Mouse (Mus musculus) ES-Bruce4 (cell line): ENCODE results near the gene Esam. TPM values are rescaled to one million over a fixed set of nuclear protein-coding genes. Genes with fewer than 3 reads are reported as not detected.

Experiments
- H3K27ac ChIP-seq: 2 replicates; pipeline ENCODE4 v1.5.1; 2012; ENCODE audit warnings: low read length, inconsistent platforms; ENCODE audit not compliant: insufficient read depth
- H3K27me3 ChIP-seq: 2 replicates; pipeline ENCODE4 v1.6.1; 2012; ENCODE audit warnings: mild to moderate bottlenecking, low read length, inconsistent platforms; ENCODE audit not compliant: control insufficient read depth, poor library complexity, insufficient read depth, severe bottlenecking
- H3K36me3 ChIP-seq: 2 replicates; pipeline ENCODE4 v1.6.1; 2012; ENCODE audit warnings: inconsistent platforms, mild to moderate bottlenecking, low read length, moderate library complexity; ENCODE audit not compliant: control insufficient read depth, poor library complexity, insufficient read depth, severe bottlenecking
- H3K4me1 ChIP-seq: one replicate; pipeline ENCODE4 v1.8.1; 2011; ENCODE audit warnings: low read length; ENCODE audit not compliant: control insufficient read depth, insufficient read depth
- H3K4me3 ChIP-seq: 2 replicates; pipeline ENCODE4 v1.5.1; 2011; ENCODE audit warnings: low read depth, mild to moderate bottlenecking, low read length
- H3K9ac ChIP-seq: 2 replicates; pipeline ENCODE4 v1.6.1; 2012; ENCODE audit warnings: low read depth, mild to moderate bottlenecking, inconsistent platforms; ENCODE audit not compliant: poor library complexity, severe bottlenecking
- H3K9me3 ChIP-seq: replicated peaks from 2 replicates; pipeline ENCODE4 v1.6.1; 2012; ENCODE audit warnings: mild to moderate bottlenecking, low read length, inconsistent platforms; ENCODE audit not compliant: control insufficient read depth, poor library complexity, insufficient read depth, severe bottlenecking
- CTCF ChIP-seq: IDR thresholded peaks from one replicate; pipeline ENCODE4 v1.8.1; 2011; ENCODE audit warnings: low read depth, low read length
- EP300 ChIP-seq: IDR thresholded peaks from 2 replicates; pipeline ENCODE4 v1.6.1; 2011; ENCODE audit warnings: low read depth, low read length; ENCODE audit not compliant: insufficient read depth
- POLR2A ChIP-seq: IDR thresholded peaks from one replicate; pipeline ENCODE4 v1.8.1; 2011; ENCODE audit warnings: low read length; ENCODE audit not compliant: insufficient read depth
- polyA plus RNA-seq: library from polyadenylated mRNA; stranded (reverse); fragments of >200 nt; gene quantifications from 2 replicates; pipeline ENCODE4 v1.2.4, GENCODE M21; 2011; ENCODE audit warnings: low read depth; ENCODE audit not compliant: missing spikeins, insufficient read depth, insufficient read length

The Esam gene
- polyA plus RNA-seq, 1 experiment: 1.7 TPM

DNA sequence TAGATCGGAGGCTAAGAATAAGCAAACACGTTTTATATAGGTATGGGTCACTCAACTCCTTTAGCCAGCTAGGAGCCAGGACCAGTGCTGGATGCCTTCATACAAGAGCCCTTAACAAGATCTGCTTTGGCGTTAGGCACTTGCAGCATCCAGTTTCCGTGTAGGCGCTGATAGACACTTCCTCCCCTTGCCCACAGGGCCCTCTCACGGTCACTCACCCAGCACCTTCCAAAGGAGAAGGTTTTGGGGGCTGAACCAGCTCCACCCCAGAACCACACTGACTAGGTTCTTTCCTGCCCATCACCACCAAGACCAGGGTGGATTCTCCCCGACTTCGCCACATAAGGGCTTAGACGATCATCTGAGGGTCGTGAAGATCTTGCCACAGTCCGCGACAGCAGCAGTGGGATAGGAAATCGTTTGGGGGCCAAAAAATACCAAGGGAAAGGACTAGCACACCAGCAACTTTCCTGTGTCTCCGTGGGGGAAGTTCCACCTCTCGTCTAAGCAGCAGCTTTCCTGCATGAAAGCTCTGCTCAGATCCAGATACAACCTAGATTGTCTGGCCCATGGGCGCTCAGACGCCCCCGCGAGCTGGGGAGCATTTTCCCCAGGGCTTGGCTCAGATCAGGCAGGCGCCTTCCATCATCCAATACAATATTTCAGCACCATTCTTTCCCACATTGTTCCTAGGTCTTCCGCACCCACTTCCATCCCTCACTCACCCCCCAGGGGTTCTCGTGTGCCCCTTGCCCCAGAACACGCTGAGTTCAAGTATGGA, 24.1 kb downstream of the Esam start:
- Histone ChIP-seq H3K4me1 (no peaks in the 10 kb centered on the region), H3K36me3 (no peaks in the 10 kb centered on the region), H3K4me3 (peak overlapping the region; percentile 70), H3K27me3 (no peaks in the 10 kb centered on the region; the same call in 1 of the 2 replicates), H3K27ac (no peak overlapping the region), H3K9ac (peak overlapping the region; percentile 1; the same call in 1 of the 2 replicates), H3K9me3 (no peaks in the 10 kb centered on the region)
- TF ChIP-seq EP300: no peak
- no peak for TF ChIP-seq CTCF
- TF ChIP-seq POLR2A: no peak

DNA sequence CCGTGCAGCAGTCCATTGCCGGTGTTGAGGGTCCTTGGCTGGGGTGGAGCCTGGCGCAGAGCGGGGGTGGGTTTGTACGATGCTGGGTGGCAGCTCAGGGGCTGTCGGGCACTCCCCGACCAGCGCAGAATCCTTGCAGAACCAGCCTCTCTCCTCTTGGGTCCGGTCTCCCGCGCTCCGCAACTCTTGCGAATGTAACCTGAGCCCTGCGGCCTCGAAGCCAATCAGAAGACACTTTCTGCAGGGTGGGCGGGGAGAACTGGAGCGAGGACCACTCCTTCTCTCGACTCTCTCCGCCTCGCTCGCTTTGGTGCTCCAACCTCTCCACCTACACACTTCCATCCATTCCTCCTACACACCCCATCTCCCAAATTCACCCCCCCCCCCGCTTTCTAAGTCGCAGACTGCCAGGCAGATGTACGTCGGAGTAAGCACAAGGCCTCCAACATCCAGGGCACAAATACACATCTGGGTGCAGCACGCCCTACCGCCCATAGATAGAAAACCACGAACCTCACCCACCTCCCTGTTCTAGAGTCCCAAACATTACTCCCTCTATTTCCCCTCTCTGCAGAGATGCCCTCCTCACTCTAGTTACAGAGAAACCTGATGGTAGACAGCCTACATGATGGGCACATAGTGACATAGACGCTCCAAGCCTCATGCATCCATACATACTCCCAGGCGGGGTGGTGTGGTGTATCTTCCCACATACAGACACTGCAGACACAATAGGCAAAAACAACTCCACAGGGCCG, 24.8 kb downstream of the Esam start, which contains the start of gene Nrgn:
Gene Nrgn, minus strand, starts transcription at position 369 of the 758 bp plus-strand sequence.
- H3K4me1 ChIP-seq: no peaks in the 10 kb centered on the region
- H3K36me3 ChIP-seq: no peaks in the 10 kb centered on the region
- H3K27ac ChIP-seq: no peak within 1 kb of the TSS
- H3K4me3 ChIP-seq: peak within 1 kb of the TSS; percentile 70
- TF ChIP-seq POLR2A: no peak
- TF ChIP-seq CTCF: no peak
- TF ChIP-seq EP300: no peak
- H3K9ac ChIP-seq: peak within 1 kb of the TSS; percentile 1; the same call in 1 of the 2 replicates
- H3K9me3 ChIP-seq: no peaks in the 10 kb centered on the region
- no peaks in the 10 kb centered on the region; the same call in 1 of the 2 replicates for H3K27me3 ChIP-seq

DNA sequence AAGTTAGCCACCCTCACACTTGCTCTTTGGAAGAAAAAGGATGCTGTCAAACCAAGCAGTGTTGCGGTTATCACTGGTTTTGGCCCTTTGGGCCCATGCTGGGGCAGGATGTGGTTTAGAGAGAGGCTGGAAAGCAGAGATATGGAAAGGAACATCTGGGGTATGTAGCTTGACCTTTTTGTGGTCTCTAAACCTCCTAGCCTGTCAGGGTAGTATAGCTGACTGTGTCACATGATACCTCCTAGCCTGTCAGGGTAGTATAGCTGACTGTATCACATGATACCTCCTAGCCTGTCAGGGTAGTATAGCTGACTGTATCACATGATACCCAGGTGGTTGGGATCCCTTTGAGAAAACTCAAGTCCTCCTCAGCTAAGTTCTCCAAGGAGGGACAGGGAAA, 26.4 kb downstream of the Esam start:
- H3K27me3 ChIP-seq: no peaks in the 10 kb centered on the region; the same call in 1 of the 2 replicates
- no peaks in the 10 kb centered on the region for H3K9me3 ChIP-seq
- no peak overlapping the region for H3K9ac ChIP-seq
- no peaks in the 10 kb centered on the region for H3K4me1 ChIP-seq
- no peak overlapping the region for H3K27ac ChIP-seq
- TF ChIP-seq EP300: no peak
- TF ChIP-seq CTCF: no peak
- no peak for TF ChIP-seq POLR2A
- H3K4me3 ChIP-seq: no peak overlapping the region
- H3K36me3 ChIP-seq: no peaks in the 10 kb centered on the region

DNA sequence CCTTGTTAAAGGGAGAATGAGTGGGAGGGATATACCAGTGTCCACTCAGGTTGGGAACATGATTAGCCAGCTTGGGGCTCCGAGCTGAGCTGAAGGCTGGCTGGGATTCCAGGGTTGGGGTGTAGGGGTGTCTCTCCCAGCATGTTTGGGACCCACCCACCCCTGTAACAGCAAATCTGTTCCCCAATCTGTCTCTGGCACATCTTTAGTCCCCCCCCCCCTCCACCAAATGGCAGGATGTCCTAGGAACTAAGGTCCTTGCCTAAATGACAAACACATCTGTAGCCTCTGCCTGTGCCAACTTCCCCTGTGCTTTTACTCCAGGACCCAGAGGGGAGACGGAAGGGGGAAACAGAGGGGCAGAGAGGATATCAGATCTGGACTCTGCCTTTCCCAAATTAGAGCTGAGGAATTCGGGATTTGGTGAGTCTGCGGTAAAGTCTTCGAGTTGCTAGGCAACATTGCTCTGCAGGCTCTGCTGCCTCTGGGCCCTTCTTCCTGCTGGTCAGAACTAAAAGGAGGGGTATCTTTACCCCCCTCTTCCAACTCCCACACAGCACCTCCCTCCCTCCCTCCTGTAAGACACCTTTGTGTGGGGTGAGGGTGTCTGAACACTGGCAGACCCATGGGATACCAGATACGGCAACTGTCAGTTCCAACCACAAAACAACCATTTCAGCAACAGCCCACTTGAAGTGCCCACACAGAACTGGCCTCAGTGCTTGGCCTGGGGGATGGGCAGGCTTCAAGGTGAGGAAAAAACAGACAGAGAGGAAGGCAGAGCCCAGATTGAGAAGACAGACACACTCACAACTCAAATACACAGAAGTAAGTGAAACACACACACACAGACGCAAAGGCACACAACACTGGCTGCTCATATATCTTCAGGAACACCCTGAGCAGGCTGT, 27.2 kb downstream of the Esam start, which contains the start of gene Siae:
Gene Siae, plus strand, starts transcription at position 861 of the 911 bp plus-strand sequence.
- TF ChIP-seq CTCF (no peak), EP300 (no peak), POLR2A (no peak)
- Histone ChIP-seq H3K4me1 (no peaks in the 10 kb centered on the region), H3K27me3 (no peaks in the 10 kb centered on the region; the same call in 1 of the 2 replicates)

DNA sequence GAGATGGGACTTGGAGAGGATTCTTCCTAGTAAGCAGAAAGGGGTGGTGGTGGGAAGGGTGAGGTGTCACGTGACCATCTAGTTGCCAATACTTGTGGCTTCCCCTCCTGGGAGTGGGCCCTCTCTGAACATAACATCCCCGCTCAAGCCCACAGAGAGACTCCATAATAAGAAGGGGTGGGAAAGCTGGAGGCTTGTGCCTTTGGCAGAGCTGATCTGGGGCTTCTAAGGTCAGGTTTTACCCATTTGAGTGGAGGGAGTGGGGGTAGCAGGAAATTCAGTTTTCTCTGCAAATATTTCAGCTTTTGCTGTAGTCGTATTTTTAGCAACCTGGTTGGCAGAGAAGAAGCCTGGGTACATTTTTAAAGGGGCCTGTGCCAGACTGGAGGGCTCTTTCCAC, 28.5 kb downstream of the Esam start:
- TF ChIP-seq CTCF (no peak), POLR2A (no peak), EP300 (no peak)
- no peak overlapping the region for H3K9ac ChIP-seq
- no peaks in the 10 kb centered on the region for H3K4me1 ChIP-seq
- no peaks in the 10 kb centered on the region for H3K36me3 ChIP-seq
- H3K9me3 ChIP-seq: no peaks in the 10 kb centered on the region
- H3K4me3 ChIP-seq: no peak overlapping the region
- no peaks in the 10 kb centered on the region; the same call in 1 of the 2 replicates for H3K27me3 ChIP-seq
- H3K27ac ChIP-seq: no peak overlapping the region

More for the DNA sequence above, 27.2 kb downstream of the Esam start, which contains the start of gene Siae:
- Histone ChIP-seq H3K4me3 (no peak within 1 kb of the TSS), H3K9ac (no peak within 1 kb of the TSS), H3K27ac (no peak within 1 kb of the TSS), H3K36me3 (no peaks in the 10 kb centered on the region), H3K9me3 (no peaks in the 10 kb centered on the region)
